Mouse (Mus musculus) layer of hippocampus, adult 2 months (tissue): ENCODE results near the gene Enoph1. TPM values are rescaled to one million over a fixed set of nuclear protein-coding genes. Genes with fewer than 3 reads are reported as not detected.

Experiments used
- DNase-seq, 2 experiments: peaks; one replicate each; pipeline ENCODE4 v3.0.0; 2022; ENCODE audit warnings: low spot score in 2 of 2
- H3K27ac ChIP-seq: fragments of 200-600 bp; 2 replicates; pipeline ENCODE4 v1.8.1; 2022
- H3K4me3 ChIP-seq: fragments of 200-600 bp; 2 replicates; pipeline ENCODE4 v1.8.1; 2022; ENCODE audit warnings: mild to moderate bottlenecking
- CTCF ChIP-seq: fragments of 200-600 bp; conservative IDR thresholded peaks from 2 replicates; pipeline ENCODE4 v1.8.1; 2022; ENCODE audit warnings: antibody characterized with exemption, mild to moderate bottlenecking, moderate library complexity
- long read RNA-seq, 2 experiments: library from polyadenylated mRNA; stranded (forward); transcript quantifications; one replicate each; pipeline ENCODE4 v2.0.0; 2021; ENCODE audit warnings: borderline mapping rate in 2 of 2
- total RNA-seq, 2 experiments: library from RNA; stranded (reverse); gene quantifications; 2 replicates each; pipeline ENCODE4 v1.2.3; 2021

The Enoph1 gene
- 10 to 100 TPM; 50.8 to 51.9 TPM for total RNA-seq
- long read RNA-seq, experiment 1, transcript Enoph1-202 (6 exons, 1,833 nt): major isoform, 33 of 40 reads
- long read RNA-seq, experiment 1, partial matches to known transcripts: 1 of 40 reads
- long read RNA-seq, experiment 1, other reads (novel, unspliced or antisense): 6 of 40 reads
- long read RNA-seq, experiment 2, transcript Enoph1-202 (6 exons, 1,833 nt): major isoform, 48 of 58 reads
- long read RNA-seq, experiment 2, partial matches to known transcripts: 2 of 58 reads
- long read RNA-seq, experiment 2, other reads (novel, unspliced or antisense): 7 of 58 reads

- TF ChIP-seq CTCF: peak; percentile 46
- Histone ChIP-seq H3K27ac (peak within 1 kb of the TSS; percentile 100), H3K4me3 (peak within 1 kb of the TSS; percentile 95)
- DNase-seq: peak; percentile 93 to 94
Observed at GRCm38 (mm10) chr5:100039602-100040142, at the start of gene Enoph1, which contains the start of gene Hnrnpdl. Gene Enoph1, plus strand, starts transcription at chr5:100039985. Gene Hnrnpdl, minus strand, starts transcription at chr5:100039664.

GRCm38 (mm10) chr5:99994166-99994565 lies 45.6 kb upstream of the Enoph1 start:
- Histone ChIP-seq H3K27ac (no peak overlapping the region), H3K4me3 (no peak overlapping the region)
- no peak for TF ChIP-seq CTCF
- DNase-seq: no peak

GRCm38 (mm10) chr5:99994680-99995079 lies 45.1 kb upstream of the Enoph1 start:
- no peak for TF ChIP-seq CTCF
- Histone ChIP-seq H3K4me3 (no peak overlapping the region), H3K27ac (no peak overlapping the region)
- DNase-seq: no peak

- Histone ChIP-seq H3K4me3 (no peak overlapping the region), H3K27ac (no peak overlapping the region)
- TF ChIP-seq CTCF: no peak
- DNase-seq: no peak
Observed at GRCm38 (mm10) chr5:100000048-100000447, 39.7 kb upstream of the Enoph1 start.

GRCm38 (mm10) chr5:100000500-100000899 lies 39.3 kb upstream of the Enoph1 start:
- DNase-seq: no peak
- H3K4me3 ChIP-seq: no peak overlapping the region
- H3K27ac ChIP-seq: no peak overlapping the region
- no peak for TF ChIP-seq CTCF

GRCm38 (mm10) chr5:100003895-100004294 lies 35.9 kb upstream of the Enoph1 start:
- Histone ChIP-seq H3K4me3 (no peak overlapping the region), H3K27ac (no peak overlapping the region)
- TF ChIP-seq CTCF: no peak
- DNase-seq: no peak

GRCm38 (mm10) chr5:100005431-100005830 lies 34.4 kb upstream of the Enoph1 start:
- DNase-seq: no peak
- Histone ChIP-seq H3K4me3 (no peak overlapping the region), H3K27ac (no peak overlapping the region)
- TF ChIP-seq CTCF: no peak

- no peak overlapping the region for H3K27ac ChIP-seq
- no peak overlapping the region for H3K4me3 ChIP-seq
- DNase-seq: no peak
- no peak for TF ChIP-seq CTCF
Observed at GRCm38 (mm10) chr5:100005896-100006295, 33.9 kb upstream of the Enoph1 start.

- Histone ChIP-seq H3K27ac (no peak overlapping the region), H3K4me3 (no peak overlapping the region)
- no peak for TF ChIP-seq CTCF
- no peak for DNase-seq
Observed at GRCm38 (mm10) chr5:100006324-100007039, 33.3 kb upstream of the Enoph1 start.

- Histone ChIP-seq H3K4me3 (no peak overlapping the region), H3K27ac (no peak overlapping the region)
- peak; percentile 50 for TF ChIP-seq CTCF
- no peak for DNase-seq
Observed at GRCm38 (mm10) chr5:100007040-100007375, 32.8 kb upstream of the Enoph1 start.

- no peak overlapping the region for H3K27ac ChIP-seq
- no peak overlapping the region for H3K4me3 ChIP-seq
- peak; percentile 29 for TF ChIP-seq CTCF
- DNase-seq: no peak
Observed at GRCm38 (mm10) chr5:100008485-100008884, 31.3 kb upstream of the Enoph1 start.

GRCm38 (mm10) chr5:100012599-100012998 lies 27.2 kb upstream of the Enoph1 start:
- no peak for TF ChIP-seq CTCF
- no peak for DNase-seq
- no peak overlapping the region for H3K27ac ChIP-seq
- no peak overlapping the region for H3K4me3 ChIP-seq

- DNase-seq: no peak
- no peak for TF ChIP-seq CTCF
- H3K27ac ChIP-seq: no peak overlapping the region
- H3K4me3 ChIP-seq: no peak overlapping the region
Observed at GRCm38 (mm10) chr5:100020089-100020488, 19.7 kb upstream of the Enoph1 start.
